Mouse (Mus musculus) heart, postnatal 0 days (tissue): Measurements from ENCODE around the gene Pigk.

Experiments used
- CTCF ChIP-seq: IDR thresholded peaks from 2 replicates; pipeline ENCODE4 v1.5.1; 2016; ENCODE audit warnings: antibody characterized with exemption, control low read depth, low read depth
- EP300 ChIP-seq: IDR thresholded peaks from 2 replicates; pipeline ENCODE4 v1.6.1; 2016; ENCODE audit warnings: antibody characterized with exemption, low read depth

DNA sequence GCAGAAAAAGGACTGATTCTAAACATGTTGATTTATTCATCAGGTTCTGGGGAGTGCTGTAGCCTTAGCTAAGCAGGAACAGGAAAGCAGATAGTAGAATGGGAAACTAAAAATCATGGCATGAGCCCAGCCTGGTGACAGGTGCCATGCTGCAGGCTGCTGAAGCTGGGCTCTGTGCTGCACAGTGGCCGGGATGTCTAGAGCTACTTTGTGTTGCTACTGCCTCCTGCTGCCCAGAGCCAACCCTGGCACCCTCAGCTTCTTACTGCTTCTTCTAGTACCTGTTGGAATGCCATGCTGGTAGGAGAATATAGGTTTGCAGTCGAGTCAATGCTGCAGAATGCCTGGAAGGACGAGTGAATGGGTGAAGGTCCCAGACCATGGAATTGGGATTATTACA lies 8.9 kb downstream of the Pigk start:
- peak; percentile 9; the same call in 1 of the 2 replicates for TF ChIP-seq CTCF
- no peak for TF ChIP-seq EP300
